Mouse (Mus musculus): ENCODE results near the gene Apool.

DNA sequence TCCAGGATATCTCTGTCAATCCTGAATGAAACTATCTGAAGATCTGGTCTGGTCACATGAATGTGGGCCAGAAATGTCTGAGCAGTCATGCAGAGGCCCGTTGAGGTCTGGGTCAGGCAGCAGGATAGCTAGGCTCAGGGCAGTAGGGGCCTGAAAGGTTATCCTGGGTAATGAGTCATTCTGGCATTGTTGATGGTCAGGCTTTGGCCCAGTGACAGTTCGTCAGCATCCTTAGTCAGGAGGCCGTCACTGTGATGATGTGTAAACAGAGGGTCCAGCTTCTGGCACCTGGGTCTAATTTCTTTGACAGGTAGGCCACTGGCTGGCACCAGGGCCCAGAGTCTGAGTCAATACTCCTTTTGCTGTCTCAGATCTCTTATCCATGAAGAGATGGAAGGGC, 28.4 kb downstream of the Apool start:
- TF ChIP-seq EP300 (IDR thresholded peaks at IDR 0.05; ENCODE audit: insufficient read depth, low read depth, low read length) (no peak), CTCF (IDR thresholded peaks at IDR 0.05; ENCODE audit: low read depth, low read length) (no peak)
